Mouse (Mus musculus): ENCODE data around the gene Plpp1.

GRCm38 (mm10) chr13:112845931-112846330, 45.3 kb downstream of the Plpp1 start:
- TF ChIP-seq MAFK (IDR thresholded peaks at IDR 0.05; ENCODE audit: insufficient read depth, low read depth, low read length) (no peak), ZC3H11A (IDR thresholded peaks at IDR 0.05; ENCODE audit: borderline replicate concordance, low read depth, low read length) (no peak), ZNF384 (IDR thresholded peaks at IDR 0.05; ENCODE audit: low read depth, low read length) (no peak)

All from ES-E14 (cell line).